Mouse (Mus musculus) lung, postnatal 4 days (tissue): Measurements from ENCODE around the gene Clcn5.

ENCODE experiments used
- DNase-seq, 2 experiments: peaks; one replicate each; pipeline ENCODE4 v3.0.0; 2021

Gene Clcn5

DNA sequence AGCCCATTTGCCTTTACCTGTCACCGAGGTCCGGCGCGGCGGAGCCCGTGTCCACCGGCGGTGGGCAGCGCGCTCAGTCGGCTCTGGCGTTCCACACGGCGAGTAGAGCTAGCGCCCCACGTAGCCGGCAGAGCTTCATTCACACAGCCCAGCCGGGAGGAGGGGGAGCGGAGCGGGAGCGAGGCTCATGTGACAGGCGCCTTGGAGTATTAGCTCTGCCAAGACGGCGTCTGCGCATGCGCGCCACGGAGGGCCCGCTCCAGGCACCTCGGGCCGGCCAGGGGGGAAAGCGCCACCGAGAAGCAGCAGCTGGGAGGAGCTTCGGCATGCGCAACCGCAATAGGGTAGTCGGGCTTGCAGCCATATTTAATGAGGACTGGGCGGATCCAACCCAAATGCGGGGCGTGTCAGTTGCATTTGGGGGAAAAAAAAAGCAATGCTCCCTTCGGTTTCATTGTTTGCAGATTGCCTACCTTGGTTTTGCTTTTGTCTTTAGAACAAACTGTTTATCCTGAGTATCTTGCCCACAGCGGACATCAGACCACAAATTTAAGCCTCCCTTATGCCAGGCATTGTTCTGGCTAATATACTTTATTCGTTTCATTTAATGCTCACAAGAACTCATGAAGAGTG is at the start of gene Clcn5:
TSS of gene Clcn5 (minus strand) at position 270 of the 633 bp plus-strand sequence.
- DNase-seq, result peak; percentile 95 to 98

DNA sequence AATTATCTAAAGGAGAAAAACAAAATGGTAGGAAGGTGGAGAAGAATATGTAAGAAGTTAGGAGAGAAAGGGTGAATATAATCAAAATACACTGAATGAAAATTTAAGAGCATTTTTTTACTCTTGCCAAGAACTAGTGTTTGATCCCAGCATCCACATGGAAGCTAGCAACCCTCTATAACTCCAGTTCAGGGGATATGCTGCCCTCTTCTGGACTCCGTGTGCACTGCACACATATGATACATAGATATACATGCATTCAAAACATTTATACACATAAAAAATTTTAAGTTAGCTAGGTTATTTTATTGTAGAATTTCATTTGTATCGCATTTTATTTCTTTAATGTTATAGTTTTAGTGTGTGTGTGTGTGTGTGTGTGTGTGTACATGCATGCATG is 6.3 kb upstream of the Clcn5 start:
- no peak for DNase-seq

DNA sequence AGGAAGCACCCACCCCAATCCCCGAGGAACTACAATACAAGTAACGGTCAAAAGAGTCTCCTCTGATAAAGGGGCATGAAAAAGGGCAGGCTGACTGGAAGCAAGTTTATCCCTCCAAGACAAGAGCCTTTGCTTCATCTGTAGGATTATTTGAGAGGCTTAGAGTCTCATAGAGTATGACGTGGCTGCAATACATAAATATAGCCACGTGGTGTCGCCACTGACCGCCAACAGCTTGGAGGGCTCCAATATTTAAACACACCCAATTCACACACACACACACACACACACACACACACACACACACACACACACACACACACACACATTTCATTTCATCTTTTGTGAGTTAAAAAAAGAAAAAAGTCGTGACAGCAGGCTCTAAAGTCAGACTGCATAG is 3.1 kb upstream of the Clcn5 start:
- DNase-seq, result peak; percentile 43 to 67

DNA sequence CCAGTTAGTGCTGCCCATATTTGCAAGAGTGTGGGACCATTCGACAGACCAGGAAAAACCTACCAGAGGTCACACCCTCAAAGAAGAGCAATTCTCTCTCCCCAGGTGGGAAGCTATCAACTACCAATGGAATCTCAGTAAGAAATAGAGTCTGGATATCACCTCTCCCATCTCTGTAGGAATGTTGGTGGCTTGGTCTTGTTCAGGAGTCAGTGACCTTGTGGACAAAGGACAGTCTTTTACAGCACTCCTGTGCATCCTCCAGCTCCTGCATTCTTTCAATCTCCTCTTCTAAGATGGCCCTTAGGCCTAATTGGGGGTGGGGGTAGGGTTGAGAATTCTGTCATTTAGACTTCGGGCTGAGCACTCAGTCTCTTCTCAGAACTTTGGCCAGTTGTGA is 1.4 kb upstream of the Clcn5 start:
- no peak for DNase-seq

DNA sequence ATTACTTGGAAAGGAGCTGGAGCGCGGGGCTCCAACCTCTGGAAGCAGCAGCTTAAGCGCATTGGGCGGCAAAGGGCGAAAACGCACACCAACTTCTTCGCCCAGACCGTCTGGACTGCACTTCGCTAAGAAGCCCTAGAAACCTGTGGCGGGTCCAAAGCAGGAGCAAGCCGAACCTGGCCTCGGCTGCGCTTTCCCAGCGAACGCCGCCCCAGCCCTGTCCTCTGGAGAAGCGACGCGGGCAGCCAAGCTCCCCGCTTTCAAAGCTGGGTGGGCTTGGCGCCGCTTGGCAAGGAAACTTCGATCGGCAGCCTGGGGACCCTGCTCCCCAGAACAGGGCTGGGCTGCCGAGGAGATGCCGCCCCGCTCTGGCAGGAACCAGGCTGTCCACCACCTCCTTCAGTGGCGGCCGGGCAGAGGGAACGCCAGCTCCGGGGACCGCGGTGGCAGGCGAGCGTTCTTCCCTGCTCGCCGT is 570 bp downstream of the Clcn5 start:
- no peak for DNase-seq

DNA sequence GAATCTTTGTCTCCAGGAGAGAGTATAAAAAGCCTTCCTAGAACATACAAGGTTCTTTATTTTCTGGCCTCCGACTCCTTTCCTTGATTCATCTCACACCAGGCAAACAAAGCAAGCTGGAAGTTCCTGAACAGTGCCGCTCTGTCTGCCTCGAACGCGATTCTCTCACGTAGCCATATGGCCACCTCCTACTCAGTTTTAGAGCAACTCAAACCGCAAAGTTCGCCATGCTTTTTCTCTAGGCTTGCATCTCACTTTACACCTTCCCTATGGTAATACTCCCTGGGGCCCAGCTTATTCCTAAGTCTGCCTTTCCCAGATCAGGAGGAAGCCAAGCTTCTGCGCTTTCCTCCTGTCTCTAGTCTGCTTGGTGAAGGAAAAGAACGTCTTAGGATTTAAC is 4.0 kb downstream of the Clcn5 start:
- DNase-seq, result no peak

DNA sequence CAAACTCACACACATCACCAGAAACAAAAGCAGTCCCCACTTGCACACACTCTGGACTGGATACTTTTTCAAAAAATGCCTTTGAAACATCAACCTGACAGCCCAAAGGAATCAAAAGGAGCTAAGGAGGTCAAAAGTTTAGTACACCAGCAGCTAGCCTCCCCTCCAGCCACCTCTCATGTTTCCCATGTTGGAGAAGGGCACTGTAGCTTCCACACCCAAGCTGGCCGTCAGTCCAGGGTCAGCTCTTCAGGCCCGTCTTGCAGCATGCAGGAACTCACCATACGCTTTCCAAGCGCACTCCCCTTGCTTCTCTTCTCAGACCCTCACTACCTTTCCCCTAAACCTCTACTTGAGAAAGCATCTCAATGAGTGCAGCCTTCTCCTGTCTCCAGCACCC is 4.5 kb downstream of the Clcn5 start:
- no peak for DNase-seq

DNA sequence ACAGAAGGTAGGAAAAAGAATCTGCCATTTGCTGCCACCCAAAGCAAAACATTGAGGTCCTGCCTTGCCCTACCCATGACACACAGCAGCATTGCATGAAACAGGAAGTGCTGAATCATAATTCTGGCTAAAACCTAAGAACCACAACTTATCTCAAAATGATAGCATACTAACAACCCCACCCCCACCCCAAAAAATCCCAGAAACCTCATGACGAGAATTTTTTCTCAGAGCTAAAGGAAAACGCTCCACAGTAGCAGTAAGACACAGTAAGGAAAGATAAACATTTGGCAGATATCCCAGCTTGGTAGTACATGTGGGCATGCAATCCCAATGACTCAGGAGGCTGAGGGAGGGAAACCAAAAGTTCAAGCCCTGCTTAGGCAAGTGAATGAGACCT is 10.9 kb downstream of the Clcn5 start:
- no peak for DNase-seq

DNA sequence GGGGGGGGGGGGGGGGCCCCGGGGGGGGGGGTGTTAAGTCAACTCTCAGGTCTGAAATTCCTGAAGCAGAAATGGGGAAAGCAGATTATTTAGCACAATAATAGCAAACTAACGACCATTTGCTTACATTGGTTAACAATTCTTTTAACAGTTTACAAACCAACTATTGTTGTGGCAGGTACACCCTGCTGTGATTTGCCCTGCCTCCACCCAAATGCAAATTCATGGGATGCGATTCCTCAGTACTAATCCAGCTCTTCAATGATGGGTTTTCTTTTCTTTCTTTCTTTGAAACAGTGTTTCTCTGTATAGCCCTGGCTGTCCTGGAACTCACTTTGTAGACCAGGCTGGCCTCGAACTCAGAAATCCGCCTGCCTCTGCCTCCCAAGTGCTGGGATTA is 12.3 kb downstream of the Clcn5 start:
- DNase-seq, result no peak

DNA sequence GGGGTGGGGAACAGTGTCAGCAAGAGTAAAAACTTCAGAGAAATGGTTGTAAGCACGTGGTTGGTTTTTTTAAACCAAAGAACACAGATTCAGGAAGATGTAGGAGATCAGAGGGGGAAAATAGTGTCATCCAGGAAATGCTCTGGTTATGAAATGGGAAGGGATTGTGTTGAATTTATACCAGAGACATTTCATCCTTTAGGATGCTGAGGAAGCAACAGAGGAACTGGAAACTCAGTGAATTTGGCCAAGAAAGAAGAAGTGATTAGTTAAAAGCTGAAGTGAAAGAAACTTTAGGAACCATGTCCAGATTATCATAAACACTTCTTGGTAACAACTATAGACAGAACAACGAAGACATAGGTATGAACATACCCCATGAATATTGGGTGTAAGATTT is 26.2 kb downstream of the Clcn5 start:
- no peak for DNase-seq

DNA sequence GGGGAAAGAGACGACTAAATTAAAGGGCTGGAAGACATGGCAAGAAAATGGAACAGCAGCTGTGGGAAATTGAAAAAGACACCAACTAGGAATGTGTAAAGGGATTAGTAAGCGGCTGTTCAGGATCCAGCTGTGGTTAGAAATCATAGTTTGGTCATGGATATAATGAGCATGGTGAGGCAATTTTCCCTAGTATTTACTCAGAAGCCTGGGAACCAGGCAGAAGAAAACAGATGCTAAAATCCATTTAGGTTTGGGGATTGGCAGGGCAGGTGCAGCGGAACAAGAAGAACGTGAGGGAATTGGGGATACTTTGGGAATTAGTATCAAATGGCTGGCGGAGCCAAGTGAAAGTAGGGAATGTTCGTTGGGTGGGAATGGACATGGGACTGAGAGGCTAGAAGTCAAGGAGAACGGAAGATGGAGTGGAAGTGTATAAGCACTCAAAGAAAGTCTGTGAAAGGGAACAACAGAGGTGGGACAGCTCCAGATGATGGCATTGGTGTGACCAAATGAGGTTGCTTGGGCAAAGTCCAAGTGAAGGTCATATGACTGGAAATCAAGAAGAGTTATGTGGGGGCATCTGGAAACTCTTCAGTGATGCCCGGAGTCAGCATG is 26.9 kb downstream of the Clcn5 start:
- DNase-seq, result no peak

DNA sequence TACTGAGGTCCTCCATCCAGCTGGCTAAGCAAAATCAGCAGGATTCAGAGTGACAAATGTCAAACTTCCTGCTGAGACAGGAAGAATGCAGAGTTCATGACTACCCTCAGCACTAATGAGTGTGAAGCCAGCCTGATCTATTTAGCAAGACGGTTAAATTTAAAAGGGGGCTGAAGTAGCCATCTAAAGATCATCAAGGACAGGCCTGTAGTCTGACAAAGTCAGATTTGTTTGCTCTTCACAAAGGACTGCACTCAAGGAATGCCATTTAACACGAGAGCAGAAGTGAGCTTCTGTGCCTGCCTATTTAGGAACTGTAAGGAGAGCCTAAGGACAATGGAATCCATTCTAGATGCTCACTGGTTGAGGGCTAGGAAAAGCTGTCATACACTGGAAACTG is 30.2 kb downstream of the Clcn5 start:
- no peak for DNase-seq

DNA sequence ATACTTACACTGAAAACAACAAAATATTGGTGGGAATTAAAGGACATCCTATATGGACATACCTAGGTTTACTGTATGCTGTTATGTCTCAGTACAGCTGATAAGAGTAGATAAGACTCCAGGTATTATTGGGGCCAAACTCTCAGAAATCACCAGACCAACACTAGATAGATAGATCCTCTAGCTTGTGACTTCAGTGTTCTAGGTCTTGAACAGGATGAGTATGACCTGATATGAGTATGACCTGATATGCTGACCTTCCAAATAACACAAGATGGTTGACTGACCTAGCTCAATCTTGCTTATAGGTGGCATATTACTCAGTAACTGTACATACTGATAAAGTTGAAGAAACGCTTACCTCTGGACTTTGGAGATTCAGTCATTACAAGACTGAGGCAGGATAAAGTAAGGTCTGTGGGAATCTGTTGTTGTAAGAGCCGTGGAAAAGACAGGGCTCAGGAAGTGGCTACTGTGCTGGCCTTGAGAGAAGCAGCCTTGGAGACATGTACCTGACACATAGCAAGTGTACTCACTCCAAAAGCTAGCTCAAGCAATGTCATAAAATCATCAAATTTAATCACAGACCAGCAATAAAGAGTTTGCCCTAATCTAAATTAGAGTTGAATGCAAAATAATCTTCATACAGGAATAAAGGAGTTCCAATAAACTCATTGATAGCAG is 32.0 kb downstream of the Clcn5 start:
- DNase-seq, result no peak

DNA sequence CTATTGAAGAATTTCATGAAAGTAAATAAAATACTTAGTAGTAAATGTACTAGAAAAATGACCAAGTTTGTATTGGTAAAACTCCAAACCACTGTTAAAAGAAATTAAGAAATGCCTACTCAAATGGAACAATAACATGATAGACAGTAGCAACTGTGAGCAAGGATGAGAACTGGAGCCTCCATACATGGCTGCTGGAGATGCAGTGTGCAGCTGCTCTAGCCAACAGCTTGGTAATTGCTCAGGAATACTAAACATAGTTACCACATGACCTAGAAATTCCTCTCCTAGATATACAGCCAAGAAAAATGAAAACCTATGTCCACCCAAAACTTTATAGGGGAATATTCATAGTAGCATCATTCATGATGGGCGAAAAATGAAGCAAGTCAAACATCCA is 36.5 kb downstream of the Clcn5 start:
- no peak for DNase-seq

DNA sequence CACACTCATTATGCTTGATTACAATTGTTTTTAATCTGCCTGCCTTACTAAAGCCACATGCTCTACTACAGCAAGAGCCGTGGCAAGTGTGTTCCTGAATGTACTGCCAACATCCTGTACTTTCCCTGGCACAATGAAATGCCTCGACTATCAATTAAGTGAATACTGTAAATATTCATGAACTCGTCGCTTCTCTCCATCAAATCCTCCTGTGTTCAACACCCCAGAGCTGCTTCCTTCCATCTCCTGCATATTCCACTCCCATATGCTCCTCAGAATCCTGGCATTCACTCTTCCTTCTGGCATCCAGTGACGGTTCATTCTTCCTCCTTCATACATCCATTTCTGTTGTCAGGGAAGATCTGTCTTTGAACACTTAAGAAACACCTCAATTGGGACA is 39.4 kb downstream of the Clcn5 start:
- no peak for DNase-seq

DNA sequence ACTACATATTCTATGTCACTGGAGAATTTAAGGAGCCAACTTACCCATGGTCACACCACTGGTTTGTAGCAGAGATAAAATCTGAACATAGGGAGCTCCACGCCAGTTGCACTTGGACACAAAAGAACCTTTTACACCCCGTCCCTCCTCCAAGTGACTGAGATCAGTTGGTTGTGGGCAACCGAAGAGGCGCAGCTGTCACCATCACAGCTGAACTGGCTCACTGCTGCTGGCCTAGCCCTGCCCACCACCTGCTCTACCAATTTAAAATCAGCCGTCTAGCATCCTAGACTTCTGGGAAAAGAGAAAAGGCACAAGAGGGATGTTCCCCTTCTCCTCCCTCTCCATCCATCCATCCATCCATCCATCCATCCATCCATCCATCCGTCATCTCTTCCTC is 42.6 kb downstream of the Clcn5 start:
- no peak for DNase-seq

DNA sequence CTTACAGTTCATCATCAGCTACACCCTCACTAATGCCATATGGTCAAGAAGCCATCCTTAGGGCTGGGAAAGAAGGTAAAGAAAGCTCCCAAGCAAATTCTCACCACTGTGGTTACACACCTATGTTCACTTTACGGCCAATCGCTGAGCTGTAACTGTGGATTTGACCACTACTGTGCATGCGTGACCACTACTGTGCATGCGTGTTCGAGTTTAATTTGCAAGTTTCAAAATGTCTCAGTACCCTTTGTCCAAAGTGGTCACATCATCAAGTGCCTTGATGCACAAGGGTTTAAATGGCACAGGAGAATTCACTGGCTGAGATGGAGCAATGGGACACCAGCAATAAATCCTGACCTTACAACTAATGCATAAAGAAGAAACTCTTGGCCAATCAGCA is 58.0 kb downstream of the Clcn5 start:
- no peak for DNase-seq

DNA sequence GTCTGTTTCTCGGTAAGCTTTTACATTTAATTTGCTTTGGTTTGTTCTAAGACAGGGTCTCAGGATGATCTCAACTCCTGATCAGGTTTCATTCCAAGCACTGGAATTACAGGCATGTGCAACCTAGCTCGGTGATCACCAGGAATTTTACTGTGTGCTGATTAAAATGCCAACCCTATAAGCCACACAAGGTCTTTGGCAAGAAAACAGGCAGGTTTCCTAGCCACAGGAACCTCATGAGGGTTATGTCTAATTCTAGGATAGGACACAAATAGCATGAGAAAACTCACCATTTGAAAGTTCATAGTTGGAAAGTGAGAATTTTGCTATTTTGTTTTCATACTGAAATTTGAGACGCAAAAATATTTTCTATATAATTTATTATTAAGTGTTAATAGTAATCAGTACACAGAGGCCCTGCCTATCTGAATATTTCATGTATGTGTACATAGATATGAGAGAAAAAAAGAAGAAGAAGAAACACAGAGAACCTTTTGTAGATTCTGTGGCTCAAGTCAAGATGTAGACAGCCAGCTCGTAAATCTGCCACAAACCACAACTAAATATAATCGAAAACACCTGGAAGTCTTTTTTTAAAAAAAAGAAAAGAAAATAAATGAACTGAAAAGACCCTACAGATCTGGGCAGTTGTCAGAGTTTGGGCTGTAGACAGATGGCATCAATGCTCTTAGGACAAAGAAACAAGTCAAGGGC is 58.6 kb downstream of the Clcn5 start:
- no peak for DNase-seq

DNA sequence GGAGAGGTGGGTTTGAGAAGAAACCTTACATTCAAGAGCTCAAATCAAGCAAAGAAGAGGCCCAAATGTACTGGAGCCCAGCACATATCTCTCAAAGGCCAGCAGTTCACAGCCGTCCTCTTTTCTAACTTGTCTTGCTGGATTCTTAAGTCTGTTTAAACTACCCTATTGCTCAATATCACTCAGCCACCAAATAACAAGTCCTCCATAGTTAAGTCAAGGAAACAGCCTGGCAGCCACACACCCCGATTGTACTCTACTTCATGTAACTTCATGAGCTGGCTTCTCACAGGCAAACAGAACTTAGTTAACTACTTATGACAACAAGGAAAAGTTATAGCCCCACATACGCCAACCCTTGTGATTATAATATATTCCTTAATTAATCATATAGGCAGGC is 59.4 kb downstream of the Clcn5 start:
- peak in 1 of 2 experiments; percentile 19 for DNase-seq

DNA sequence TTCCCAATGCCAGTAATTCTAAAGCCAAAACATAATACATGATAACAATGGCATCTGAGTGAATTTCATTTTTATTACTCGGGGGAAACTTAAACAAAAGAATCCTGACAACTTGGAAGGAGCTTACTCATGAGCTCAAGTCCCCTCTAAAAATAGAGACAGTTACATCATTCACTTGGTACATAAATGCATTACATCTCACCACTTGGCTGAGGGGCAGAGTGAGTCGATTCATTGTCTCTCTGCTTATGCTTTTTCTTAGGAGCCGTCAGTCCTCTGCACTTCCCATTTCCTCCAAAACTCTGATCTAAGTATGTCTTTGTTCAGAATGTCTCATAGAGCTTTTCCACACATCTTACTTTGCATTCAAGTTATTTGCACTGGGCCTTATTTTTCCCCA is 63.1 kb downstream of the Clcn5 start:
- no peak for DNase-seq

DNA sequence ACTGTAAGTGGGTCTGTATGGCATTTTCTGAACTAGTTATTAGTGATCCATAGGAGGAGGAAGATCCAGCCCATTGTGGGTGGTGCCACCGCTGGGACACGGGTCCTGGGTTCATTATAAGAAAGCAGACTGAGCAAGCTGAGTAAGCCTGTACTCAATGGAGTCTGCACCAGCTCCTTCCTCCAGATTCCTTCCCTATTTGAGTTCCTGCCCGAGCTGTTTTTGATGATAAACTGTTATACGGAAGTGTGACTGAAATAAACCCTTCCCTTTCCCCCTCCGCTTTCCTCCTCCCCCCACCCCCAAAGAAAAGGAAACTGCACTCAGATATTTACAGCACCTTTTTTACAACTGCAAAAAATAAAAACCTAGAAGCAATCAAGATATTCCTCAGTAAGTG is 115.1 kb downstream of the Clcn5 start:
- no peak for DNase-seq

DNA sequence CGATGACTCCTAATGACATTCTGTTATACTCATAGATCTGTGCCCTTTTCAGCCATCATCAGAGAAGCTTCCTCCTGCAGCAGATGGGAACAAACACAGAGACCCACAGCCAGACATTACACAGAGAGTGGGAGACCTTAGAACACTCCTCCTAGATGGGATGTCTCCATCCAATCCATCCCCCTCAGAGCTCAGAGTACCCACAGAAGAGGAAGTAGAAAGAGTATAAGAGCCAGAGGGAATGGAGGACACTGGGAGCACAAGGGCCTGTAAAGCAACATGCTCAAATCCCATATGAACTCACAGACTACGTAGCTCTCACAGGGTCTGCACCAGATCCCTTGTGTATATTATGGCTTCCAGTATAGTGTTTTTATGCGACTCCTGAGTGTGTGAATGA is 115.6 kb downstream of the Clcn5 start:
- no peak for DNase-seq

DNA sequence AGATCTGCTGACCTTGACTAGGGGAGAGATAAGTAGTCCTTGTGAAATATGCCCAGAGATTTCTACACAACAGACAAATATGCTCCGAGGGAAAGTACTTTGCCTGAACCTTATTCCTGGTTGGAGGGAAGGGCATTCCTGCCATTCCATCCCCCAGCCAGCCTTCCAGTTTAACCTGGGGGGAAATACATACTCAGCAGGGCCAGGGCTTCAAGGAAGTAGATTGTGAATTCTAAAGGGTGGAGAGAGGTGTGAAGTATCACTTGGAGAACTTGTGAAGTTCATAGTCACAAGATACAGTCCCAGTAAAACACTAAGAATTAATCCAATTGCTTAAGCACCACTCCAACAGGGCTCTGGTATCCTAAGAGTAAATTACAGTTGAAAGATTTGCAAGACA is 121.3 kb downstream of the Clcn5 start:
- DNase-seq, result peak in 1 of 2 experiments; percentile 48

DNA sequence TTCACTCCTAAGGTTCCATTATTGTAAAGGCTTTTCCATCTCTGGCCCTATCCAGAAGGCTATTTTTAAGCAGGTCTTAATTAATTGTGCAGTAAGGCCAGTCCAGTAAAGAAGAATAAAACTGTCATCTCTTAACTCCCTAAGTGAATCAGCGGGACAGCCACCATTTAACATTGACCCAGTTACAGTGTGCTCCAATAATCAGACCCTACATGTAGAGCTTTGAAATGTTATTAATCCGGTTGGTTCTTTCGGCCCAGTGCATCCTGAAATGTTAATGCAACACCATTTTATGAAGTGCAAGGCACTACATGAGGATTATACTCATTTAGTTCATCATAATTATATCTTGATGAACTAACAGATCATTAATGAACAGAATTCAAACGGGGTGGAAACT is 128.3 kb downstream of the Clcn5 start:
- no peak for DNase-seq
